Mouse (Mus musculus) A20 (cell line): ENCODE results near the gene Mobp.
A peak's percentile ranks its signal among the peaks of the same experiment; 100 is the strongest.

ENCODE experiments used
- DNase-seq: peaks from one replicate; pipeline ENCODE4 v3.0.0-alpha.2; 2011; ENCODE audit warnings: low read depth, low spot score

Mobp gene

DNA sequence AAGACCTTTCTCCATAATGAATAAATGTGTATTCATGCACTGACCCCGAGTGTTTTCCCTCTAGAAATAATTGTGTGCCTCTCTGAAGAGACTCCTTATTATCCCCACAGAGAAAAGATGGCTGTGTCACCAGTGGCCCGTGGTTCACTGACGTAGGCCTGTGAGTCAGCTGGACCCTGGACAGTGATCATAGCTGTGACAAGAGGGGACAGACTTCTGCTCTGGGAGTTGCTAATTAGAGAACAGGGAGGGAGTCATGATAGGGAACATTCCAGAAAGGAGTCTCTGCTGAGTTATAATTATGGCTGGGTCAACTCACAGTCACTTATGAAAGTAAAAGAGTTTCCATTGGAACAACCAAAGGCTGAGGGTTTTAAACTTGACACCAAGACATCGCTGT, 61.4 kb downstream of the Mobp start:
- DNase-seq: no peak

DNA sequence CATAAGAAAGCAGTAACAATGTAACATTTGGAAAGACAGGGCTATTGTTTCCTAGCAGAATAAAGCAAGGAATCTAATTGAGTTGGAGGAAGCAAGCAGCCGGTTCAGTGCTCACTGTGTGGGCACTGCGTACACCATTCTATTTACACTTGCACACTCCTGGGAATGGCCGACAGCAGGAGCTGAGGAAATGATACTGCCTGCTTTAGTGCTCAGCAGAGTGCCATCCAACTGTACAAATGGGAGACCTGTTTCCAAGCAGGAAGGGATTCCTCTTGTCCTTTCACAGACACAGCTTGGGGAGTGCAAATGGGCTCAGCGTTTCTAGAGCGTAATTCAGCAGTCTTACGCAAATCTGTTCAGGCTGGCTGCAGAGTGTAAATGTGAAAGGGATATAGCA, 63.4 kb downstream of the Mobp start:
- no peak for DNase-seq

DNA sequence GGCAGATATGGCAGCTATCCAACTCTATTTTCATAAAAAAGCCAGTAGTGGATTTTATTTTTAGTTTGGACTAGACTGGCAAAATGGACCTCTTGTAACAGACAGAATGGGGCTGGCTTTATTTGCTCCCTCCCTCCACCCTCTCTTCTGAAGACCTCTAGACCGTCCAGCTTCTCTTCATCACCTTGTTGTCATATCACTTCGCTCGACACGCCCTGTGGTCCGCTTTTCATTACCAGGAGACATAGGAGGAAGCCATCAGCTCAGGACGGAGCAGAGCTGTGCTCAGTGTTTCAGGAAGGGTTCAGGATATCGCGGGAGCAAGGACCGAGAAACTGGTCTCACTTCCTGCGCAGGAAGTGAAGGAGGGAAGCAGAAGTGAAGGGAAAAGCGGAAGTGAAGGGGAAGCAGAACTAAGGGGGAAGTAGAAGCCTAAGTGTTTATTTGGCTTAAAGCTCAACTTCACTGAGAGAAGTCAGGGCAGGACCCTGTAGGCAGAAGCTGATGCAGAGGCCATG, 65.5 kb downstream of the Mobp start:
- peak; percentile 32 for DNase-seq

DNA sequence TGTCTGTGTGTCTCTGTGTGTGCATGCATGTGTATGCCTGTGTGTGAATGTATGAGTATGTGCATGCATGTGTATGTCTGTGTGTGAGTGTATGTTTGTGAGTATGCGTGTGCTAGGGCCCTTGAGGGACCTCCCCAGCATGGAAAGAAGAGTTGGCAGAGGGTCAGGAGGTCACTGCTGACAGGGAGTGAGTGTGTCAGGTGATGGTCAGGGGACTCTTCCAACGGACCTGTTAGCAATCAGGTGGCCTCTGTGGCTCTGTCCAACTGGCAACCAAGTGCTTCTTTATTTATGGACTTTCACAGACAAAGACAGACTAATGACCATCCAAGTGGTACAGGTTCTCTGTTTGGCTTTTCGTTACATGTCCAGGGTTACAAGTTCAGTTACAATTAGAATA, 69.9 kb downstream of the Mobp start:
- no peak for DNase-seq
